Mouse (Mus musculus): ENCODE results near the gene Acsl4.

GRCm38 (mm10) chrX:142372393-142372792 lies 17.9 kb downstream of the Acsl4 start:
- TF ChIP-seq USF1 (IDR thresholded peaks at IDR 0.05; ENCODE audit: low read depth) = no peak
- no peak for TF ChIP-seq CEBPB (IDR thresholded peaks at IDR 0.05; ENCODE audit: insufficient read depth, poor library complexity, severe bottlenecking)
- no peak for TF ChIP-seq POLR2A (IDR thresholded peaks at IDR 0.05; ENCODE audit: insufficient read length, low read depth)
- TF ChIP-seq E2F4 (IDR thresholded peaks at IDR 0.05; ENCODE audit: insufficient read depth) = no peak
- no peak for TF ChIP-seq MAX (IDR thresholded peaks at IDR 0.05; ENCODE audit: low read depth)
- TF ChIP-seq TCF12 (IDR thresholded peaks at IDR 0.05; ENCODE audit: insufficient read depth, poor library complexity, severe bottlenecking) = no peak
- no peak for TF ChIP-seq REST (IDR thresholded peaks at IDR 0.05; ENCODE audit: insufficient read depth, insufficient read length)
- no peak for TF ChIP-seq MYOG (IDR thresholded peaks at IDR 0.05; ENCODE audit: control insufficient read depth in 1 of 3, insufficient read depth in 1 of 3, insufficient read length in 2 of 3, low read depth in 2 of 3)
- TF ChIP-seq POLR2AphosphoS2 (IDR thresholded peaks at IDR 0.05; ENCODE audit: insufficient read length, low read depth) = no peak
- no peak for TF ChIP-seq TCF3 (IDR thresholded peaks at IDR 0.05; ENCODE audit: insufficient read length, low read depth)
